Mouse (Mus musculus): Measurements from ENCODE around the gene Lck.

Lck gene

GRCm38 (mm10) chr4:129573430-129573829, at the start of gene Lck:
Gene Lck, minus strand, starts transcription at chr4:129573641.
- DNase-seq (ENCODE audit: low spot score in 2 of 2), result no peak

GRCm38 (mm10) chr4:129622803-129623535, 49.5 kb upstream of the Lck start:
- DNase-seq (ENCODE audit: low spot score in 2 of 2), result no peak

- no peak for DNase-seq (ENCODE audit: low spot score in 2 of 2)
These were observed 48.8 kb upstream of the Lck start for GRCm38 (mm10) chr4:129622120-129622802.

- DNase-seq (ENCODE audit: low spot score in 2 of 2), result no peak
These were observed 47.9 kb upstream of the Lck start for GRCm38 (mm10) chr4:129621283-129621841.

- no peak for DNase-seq (ENCODE audit: low spot score in 2 of 2)
These were observed 47.2 kb upstream of the Lck start for GRCm38 (mm10) chr4:129620419-129621282.

- peak; percentile 89 to 90 for DNase-seq (ENCODE audit: low spot score in 2 of 2)
These were observed 45.6 kb upstream of the Lck start, which contains the start of gene Iqcc for GRCm38 (mm10) chr4:129618786-129619691. Gene Iqcc, minus strand, starts transcription at chr4:129619099.

GRCm38 (mm10) chr4:129618031-129618430, 44.6 kb upstream of the Lck start:
- no peak for DNase-seq (ENCODE audit: low spot score in 2 of 2)

GRCm38 (mm10) chr4:129617121-129617641, 43.7 kb upstream of the Lck start:
- DNase-seq (ENCODE audit: low spot score in 2 of 2), result no peak

GRCm38 (mm10) chr4:129616631-129617030, 43.2 kb upstream of the Lck start:
- DNase-seq (ENCODE audit: low spot score in 2 of 2), result no peak

- no peak for DNase-seq (ENCODE audit: low spot score in 2 of 2)
These were observed 42.4 kb upstream of the Lck start for GRCm38 (mm10) chr4:129615801-129616290.

GRCm38 (mm10) chr4:129614093-129614492, 40.7 kb upstream of the Lck start, which contains the start of gene Dcdc2b:
Gene Dcdc2b, minus strand, starts transcription at chr4:129614257.
- no peak for DNase-seq (ENCODE audit: low spot score in 2 of 2)

GRCm38 (mm10) chr4:129610472-129610871, 37.0 kb upstream of the Lck start:
- no peak for DNase-seq (ENCODE audit: low spot score in 2 of 2)

- DNase-seq (ENCODE audit: low spot score in 2 of 2), result no peak
These were observed 36.6 kb upstream of the Lck start for GRCm38 (mm10) chr4:129610026-129610425.

GRCm38 (mm10) chr4:129609139-129609631, 35.7 kb upstream of the Lck start:
- no peak for DNase-seq (ENCODE audit: low spot score in 2 of 2)

- peak; percentile 57 to 81 for DNase-seq (ENCODE audit: low spot score in 2 of 2)
These were observed 35.1 kb upstream of the Lck start for GRCm38 (mm10) chr4:129608426-129609025.

GRCm38 (mm10) chr4:129600233-129601158, 27.1 kb upstream of the Lck start, which contains the start of the genes Eif3i and Tmem234:
Gene Eif3i, minus strand, starts transcription at chr4:129600648.
Gene Tmem234, plus strand, starts transcription at chr4:129600668.
- peak; percentile 66 to 78 for DNase-seq (ENCODE audit: low spot score in 2 of 2)

- no peak for DNase-seq (ENCODE audit: low spot score in 2 of 2)
These were observed 15.4 kb upstream of the Lck start for GRCm38 (mm10) chr4:129588865-129589264.

GRCm38 (mm10) chr4:129586943-129587342, 13.5 kb upstream of the Lck start:
- DNase-seq (ENCODE audit: low spot score in 2 of 2), result no peak

Measured in spleen, postnatal 14 days (tissue).